Mouse (Mus musculus): ENCODE measurements at regions not wholly inside any gene's neighbourhood (a gene's known extent, or its start where the extent isn't known, plus 50 kb on each side); places are given as distances from the start of the nearest gene placed in this dataset.

DNA sequence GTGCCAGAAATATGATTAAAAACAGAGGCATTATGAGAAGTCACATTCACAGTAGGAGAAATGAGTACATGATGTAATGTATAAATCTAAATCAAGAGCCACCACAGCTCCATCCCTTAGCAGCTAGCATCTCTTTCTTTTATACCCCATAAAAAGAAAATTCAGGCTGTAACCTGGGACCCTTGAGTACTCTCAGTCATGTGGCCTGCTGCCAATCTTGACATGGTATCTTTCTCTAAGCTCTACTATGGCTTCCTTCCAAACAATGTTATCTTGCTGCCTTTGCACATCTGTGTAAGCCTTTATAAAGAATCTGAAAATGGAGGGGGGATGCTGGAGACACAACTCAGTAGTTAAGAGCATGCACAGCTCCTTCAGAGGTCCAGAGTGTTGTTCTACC lies 78.6 kb upstream of the Cenpw start:
- DNase-seq: no peak
- intact Hi-C loops (cut with DNase I): no loop called here

DNA sequence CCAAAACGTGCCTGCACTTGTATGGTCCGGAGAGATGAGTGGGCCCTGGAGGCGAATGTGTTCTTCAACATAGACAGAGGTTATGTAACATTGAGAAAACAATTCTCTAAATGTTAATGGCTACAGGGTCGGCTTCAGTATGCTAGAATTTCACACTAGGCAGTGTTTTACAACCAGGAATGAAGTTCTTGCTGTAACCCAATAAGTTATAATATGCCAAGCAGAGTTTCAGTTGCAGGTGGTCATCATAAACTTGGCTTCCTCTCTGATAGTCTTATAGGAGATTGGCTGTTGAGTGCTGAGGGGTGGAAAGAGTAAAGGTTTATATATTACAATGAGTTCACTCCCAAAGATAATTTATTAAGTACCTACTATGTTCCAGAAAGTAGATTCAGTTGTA lies 64.8 kb upstream of the Cenpw start:
- intact Hi-C loops (cut with DNase I): no loop called here

DNA sequence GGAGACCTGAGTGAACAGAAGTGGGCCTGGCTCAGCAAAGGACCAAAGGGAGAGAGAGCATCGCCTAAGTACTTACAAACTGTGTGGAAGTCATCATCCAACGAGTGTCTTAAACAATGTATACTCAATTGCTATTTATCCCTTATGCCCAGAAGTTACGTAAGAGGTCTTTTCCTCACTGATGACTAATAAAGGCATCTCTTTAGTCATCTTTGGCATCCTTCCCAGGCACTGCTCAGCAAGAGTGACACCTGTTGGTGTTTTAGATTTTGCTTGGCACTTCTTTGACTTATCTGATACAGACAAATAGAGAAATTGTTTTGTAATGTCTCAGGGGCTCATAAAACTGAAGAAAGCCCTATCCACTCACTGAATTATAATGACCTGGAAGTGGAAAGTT lies 59.4 kb upstream of the Cenpw start:
- DNase-seq: no peak
- intact Hi-C loops (cut with DNase I): no loop called here

More for the DNA sequence above, 64.8 kb upstream of the Cenpw start:
- DNase-seq: no peak

DNA sequence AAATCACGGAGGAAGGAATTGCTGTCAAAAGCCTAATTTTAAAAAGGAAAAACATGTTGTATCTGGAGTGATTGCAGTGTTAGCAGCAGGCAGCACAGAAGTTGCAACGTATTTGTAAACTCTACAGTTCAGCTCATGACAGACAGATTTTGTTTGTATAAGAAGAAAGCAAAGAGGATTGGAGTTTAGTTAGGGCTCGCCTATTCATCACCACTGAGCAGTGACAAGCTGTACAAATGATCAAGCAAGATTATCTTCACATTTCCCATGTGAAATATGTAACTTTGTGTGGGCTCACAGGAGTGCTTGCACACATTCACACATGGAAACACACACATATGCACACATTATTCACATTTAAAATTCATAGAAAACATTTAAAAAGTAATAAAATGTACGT lies 57.5 kb upstream of the Cenpw start:
- no peak for DNase-seq
- intact Hi-C loops (cut with DNase I): no loop called here
